Mouse (Mus musculus): ENCODE measurements at regions not wholly inside any gene's neighbourhood (a gene's known extent, or its start where the extent isn't known, plus 50 kb on each side); places are given as distances from the start of the nearest gene placed in this dataset.
A peak's percentile ranks its signal among the peaks of the same experiment; 100 is the strongest.
"Not testable (repeated sequence)": the region's sequence is repeated elsewhere in the genome, so short reads cannot be mapped to it uniquely, and the experiment has no call there.

DNA sequence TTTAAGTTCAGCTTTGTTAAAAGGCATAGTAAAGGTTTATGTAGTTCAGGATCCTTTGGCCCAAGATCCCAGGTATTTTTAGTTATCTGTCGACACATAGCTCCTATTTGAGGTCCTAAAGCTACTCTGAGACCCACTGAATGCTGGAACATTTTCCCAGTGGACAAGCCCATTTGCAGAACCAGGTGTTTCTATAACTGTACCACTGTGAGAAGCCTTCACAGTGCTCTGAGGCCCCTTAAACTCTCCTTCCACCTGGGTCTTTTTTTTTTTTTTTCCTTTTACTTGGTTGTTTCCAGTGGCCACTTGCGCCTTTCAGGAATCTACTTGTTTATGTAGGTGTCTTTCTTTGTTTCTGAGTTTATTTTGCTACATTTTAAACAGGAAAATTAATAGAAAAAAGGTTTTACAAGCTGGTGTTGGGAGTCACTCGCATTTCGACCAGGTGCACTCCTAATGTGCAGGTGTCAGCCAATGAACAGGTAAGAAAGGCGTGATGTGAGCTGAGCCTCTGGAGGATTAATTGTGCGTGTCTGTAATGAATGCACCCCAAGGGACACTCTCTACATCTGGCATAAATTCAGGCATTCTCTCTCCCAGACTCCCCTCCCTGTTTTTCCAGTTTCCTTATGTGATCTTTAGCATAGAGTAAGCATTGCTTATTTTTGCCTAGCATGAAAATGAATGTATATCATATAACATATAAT lies 310.3 kb upstream of the Hand2 start:
- no peaks in the 10 kb centered on the region for H3K27me3 ChIP-seq (ENCODE audit: insufficient read depth, low read length)
- no peak for DNase-seq
- H3K4me3 ChIP-seq (ENCODE audit: low read depth, low read length), result no peak overlapping the region
- H3K9me3 ChIP-seq (ENCODE audit: low read length), result no peaks in the 10 kb centered on the region
- 69% methylated on average over 6 of the region's 6 CpGs for WGBS
- no peaks in the 10 kb centered on the region for H3K36me3 ChIP-seq (ENCODE audit: insufficient read depth)
- H3K9ac ChIP-seq, result no peak overlapping the region
- no peak for ATAC-seq
- no peak for TF ChIP-seq CTCF (IDR thresholded peaks at IDR 0.05; ENCODE audit: low read depth)
- no peaks in the 10 kb centered on the region for H3K4me1 ChIP-seq (ENCODE audit: insufficient read depth)
- no peak overlapping the region for H3K27ac ChIP-seq (ENCODE audit: low read depth, low read length)
- no peak overlapping the region for H3K4me2 ChIP-seq (ENCODE audit: low read depth)

DNA sequence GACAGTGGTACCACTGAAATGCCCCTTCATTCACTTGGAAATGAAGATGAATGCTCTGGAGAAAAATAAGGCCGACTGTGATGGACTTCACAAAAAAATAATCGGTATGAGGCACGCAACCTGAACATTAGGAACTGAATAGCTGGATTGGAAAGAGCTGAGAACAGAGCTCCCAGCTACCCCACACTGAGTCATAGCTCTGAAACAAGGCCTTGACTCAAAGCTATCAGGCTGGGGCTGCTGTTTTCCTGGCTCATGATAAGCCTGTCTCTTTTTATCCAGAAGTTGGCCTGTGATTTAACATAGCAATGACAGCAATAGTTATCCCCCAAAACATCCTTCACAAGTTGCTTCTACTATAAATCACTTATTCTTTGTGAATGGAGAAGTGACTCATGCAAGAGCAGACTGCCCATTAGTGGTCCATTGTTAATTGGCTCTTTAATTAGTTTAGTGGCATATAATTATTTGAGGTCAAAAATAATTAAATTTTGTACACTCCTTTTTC lies 306.9 kb upstream of the Hand2 start:
- Histone ChIP-seq H3K4me2 (ENCODE audit: low read depth) (no peak overlapping the region), H3K9ac (no peak overlapping the region), H3K27ac (ENCODE audit: low read depth, low read length) (no peak overlapping the region), H3K36me3 (ENCODE audit: insufficient read depth) (no peaks in the 10 kb centered on the region), H3K9me3 (ENCODE audit: low read length) (no peaks in the 10 kb centered on the region), H3K4me1 (ENCODE audit: insufficient read depth) (no peaks in the 10 kb centered on the region), H3K27me3 (ENCODE audit: insufficient read depth, low read length) (no peaks in the 10 kb centered on the region), H3K4me3 (ENCODE audit: low read depth, low read length) (no peak overlapping the region)
- DNase-seq (no peak), ATAC-seq (peak; percentile 34)
- WGBS, result 17% methylated on average over 3 of the region's 3 CpGs
- TF ChIP-seq CTCF (IDR thresholded peaks at IDR 0.05; ENCODE audit: low read depth), result no peak

DNA sequence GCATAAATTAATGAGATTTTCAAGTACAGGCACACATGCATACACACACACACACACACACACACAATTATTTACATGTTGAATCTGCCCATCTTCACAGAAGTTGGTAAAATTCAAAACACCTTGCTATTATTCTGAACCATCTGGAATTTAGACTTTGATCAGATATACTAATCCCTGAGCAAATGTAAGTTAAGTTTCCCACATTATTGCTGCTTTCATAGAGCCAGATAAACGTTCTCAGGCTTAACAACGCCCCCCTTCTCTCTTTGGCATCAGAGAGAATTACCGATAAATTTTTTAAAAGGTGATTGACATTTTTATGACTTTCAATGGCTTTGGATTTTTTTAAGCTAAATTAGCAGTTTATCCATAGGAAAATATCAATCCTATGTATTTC lies 304.5 kb upstream of the Hand2 start:
- H3K4me2 ChIP-seq (ENCODE audit: low read depth), result no peak overlapping the region
- no peak for ATAC-seq
- H3K4me3 ChIP-seq (ENCODE audit: low read depth, low read length), result no peak overlapping the region
- no peak for TF ChIP-seq CTCF (IDR thresholded peaks at IDR 0.05; ENCODE audit: low read depth)
- no peak overlapping the region for H3K9ac ChIP-seq
- no peak for DNase-seq
- no peaks in the 10 kb centered on the region for H3K27me3 ChIP-seq (ENCODE audit: insufficient read depth, low read length)
- no peak overlapping the region for H3K27ac ChIP-seq (ENCODE audit: low read depth, low read length)
- no peaks in the 10 kb centered on the region for H3K4me1 ChIP-seq (ENCODE audit: insufficient read depth)
- WGBS, result 64% methylated on average over 3 of the region's 3 CpGs
- no peaks in the 10 kb centered on the region for H3K9me3 ChIP-seq (ENCODE audit: low read length)
- no peaks in the 10 kb centered on the region for H3K36me3 ChIP-seq (ENCODE audit: insufficient read depth)

DNA sequence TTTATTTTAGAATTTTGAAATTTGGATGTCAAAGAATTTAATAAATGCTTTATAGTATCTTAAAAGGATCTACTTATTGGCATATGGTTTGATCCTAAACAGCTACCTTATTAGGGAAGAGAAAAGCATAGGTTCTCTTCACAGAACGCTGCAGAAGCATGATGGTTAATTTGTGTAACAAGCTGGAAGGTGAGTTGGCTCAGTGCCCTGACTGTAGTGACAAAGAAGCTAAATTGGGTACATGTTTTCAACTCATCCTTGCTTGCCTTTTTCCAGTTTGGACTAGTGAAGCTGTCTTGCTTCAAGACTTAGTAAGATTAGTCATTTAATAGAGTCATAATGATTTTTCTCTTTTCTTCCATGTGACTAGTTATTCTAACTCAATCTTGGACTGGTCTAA lies 292.7 kb upstream of the Hand2 start:
- 49% methylated on average over 1 of the region's 1 CpGs for WGBS
- not testable (repeated sequence) for H3K9ac ChIP-seq

DNA sequence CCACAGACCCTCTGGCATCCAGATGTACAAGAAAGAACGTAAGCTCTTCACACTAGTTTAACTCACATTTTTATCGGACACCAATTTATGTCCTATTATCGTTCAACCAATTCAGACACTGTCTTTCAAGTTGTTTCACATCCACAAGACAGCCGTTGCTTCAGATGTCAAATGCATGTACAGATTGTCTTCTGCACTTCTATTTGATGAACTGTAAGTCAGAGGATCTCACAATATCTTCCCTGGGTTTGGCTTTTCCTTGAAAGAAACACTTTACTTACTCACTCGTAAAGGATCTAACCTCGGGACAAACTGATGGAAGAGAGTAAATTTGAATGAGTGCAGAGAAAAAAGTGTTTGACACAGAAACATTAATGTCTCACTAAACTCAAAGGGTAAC lies 272.3 kb upstream of the Hand2 start:
- Histone ChIP-seq H3K4me3 (ENCODE audit: low read depth, low read length) (no peak overlapping the region), H3K9ac (no peak overlapping the region), H3K27ac (ENCODE audit: low read depth, low read length) (no peak overlapping the region), H3K4me2 (ENCODE audit: low read depth) (no peak overlapping the region), H3K36me3 (ENCODE audit: insufficient read depth) (no peaks in the 10 kb centered on the region), H3K4me1 (ENCODE audit: insufficient read depth) (no peaks in the 10 kb centered on the region), H3K27me3 (ENCODE audit: insufficient read depth, low read length) (no peaks in the 10 kb centered on the region), H3K9me3 (ENCODE audit: low read length) (no peaks in the 10 kb centered on the region)
- DNase-seq (no peak), ATAC-seq (no peak)
- no peak for TF ChIP-seq CTCF (IDR thresholded peaks at IDR 0.05; ENCODE audit: low read depth)
- WGBS, result 92% methylated on average over 6 of the region's 6 CpGs

More for the DNA sequence above, 292.7 kb upstream of the Hand2 start:
- not testable (repeated sequence) for H3K27me3 ChIP-seq (ENCODE audit: insufficient read depth, low read length); H3K27ac ChIP-seq (ENCODE audit: low read depth, low read length); H3K9me3 ChIP-seq (ENCODE audit: low read length); H3K4me1 ChIP-seq (ENCODE audit: insufficient read depth); H3K4me3 ChIP-seq (ENCODE audit: low read depth, low read length); H3K4me2 ChIP-seq (ENCODE audit: low read depth); ATAC-seq; DNase-seq; H3K36me3 ChIP-seq (ENCODE audit: insufficient read depth)

DNA sequence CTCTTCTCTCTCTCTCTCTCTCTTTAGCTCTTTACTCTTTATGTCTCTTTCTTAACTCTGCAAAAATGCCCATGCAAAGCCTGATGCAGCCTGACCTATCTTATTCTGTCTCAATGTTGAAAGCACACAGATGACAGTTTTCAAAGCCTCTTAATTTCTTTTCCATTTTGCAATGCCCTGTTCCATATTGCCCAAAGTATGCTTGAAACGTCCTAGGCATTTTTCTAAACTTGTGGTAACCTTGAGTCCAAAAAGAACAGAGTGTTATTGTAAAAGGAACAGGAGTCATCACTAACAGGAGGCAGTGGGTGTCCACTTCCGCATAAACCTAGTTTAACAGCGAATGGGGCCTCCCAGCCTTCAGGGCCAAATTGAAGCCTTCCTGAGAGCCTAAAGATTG lies 271.9 kb upstream of the Hand2 start:
- H3K27me3 ChIP-seq (ENCODE audit: insufficient read depth, low read length), result no peaks in the 10 kb centered on the region
- no peak overlapping the region for H3K4me3 ChIP-seq (ENCODE audit: low read depth, low read length)
- H3K9me3 ChIP-seq (ENCODE audit: low read length), result no peaks in the 10 kb centered on the region
- no peaks in the 10 kb centered on the region for H3K4me1 ChIP-seq (ENCODE audit: insufficient read depth)
- H3K36me3 ChIP-seq (ENCODE audit: insufficient read depth), result no peaks in the 10 kb centered on the region
- no peak overlapping the region for H3K9ac ChIP-seq
- TF ChIP-seq CTCF (IDR thresholded peaks at IDR 0.05; ENCODE audit: low read depth), result no peak
- H3K27ac ChIP-seq (ENCODE audit: low read depth, low read length), result no peak overlapping the region
- WGBS, result 84% methylated on average over 3 of the region's 3 CpGs
- ATAC-seq (no peak), DNase-seq (no peak)
- no peak overlapping the region for H3K4me2 ChIP-seq (ENCODE audit: low read depth)

DNA sequence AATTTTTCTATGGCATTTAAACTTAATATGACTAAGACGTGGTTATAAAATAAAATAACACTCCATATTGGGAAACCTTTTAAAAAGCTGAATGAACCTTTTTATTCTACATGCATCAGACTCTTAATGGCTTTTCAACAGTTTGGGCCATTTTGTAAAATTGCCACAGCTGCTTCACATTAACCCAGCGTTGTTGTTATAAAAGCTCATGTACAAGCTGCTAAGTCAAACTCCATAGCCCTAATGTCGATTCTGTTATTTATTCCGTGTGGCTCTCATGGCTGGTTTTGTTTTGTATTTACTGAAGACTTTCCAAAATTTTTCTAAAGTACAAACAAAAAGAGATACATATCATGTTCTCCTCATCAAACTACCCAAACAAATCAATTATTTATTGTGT lies 268.1 kb upstream of the Hand2 start:
- no peak for DNase-seq
- Histone ChIP-seq H3K27ac (ENCODE audit: low read depth, low read length) (no peak overlapping the region), H3K9ac (no peak overlapping the region), H3K4me1 (ENCODE audit: insufficient read depth) (no peaks in the 10 kb centered on the region), H3K27me3 (ENCODE audit: insufficient read depth, low read length) (no peaks in the 10 kb centered on the region), H3K36me3 (ENCODE audit: insufficient read depth) (no peaks in the 10 kb centered on the region), H3K4me3 (ENCODE audit: low read depth, low read length) (no peak overlapping the region), H3K9me3 (ENCODE audit: low read length) (no peaks in the 10 kb centered on the region), H3K4me2 (ENCODE audit: low read depth) (no peak overlapping the region)
- ATAC-seq, result no peak
- WGBS, result 75% methylated on average over 4 of the region's 4 CpGs
- TF ChIP-seq CTCF (IDR thresholded peaks at IDR 0.05; ENCODE audit: low read depth), result no peak
